Mouse (Mus musculus) bone marrow macrophage, adult 2 months (primary cell): ENCODE data around the gene Triobp. TPM values are rescaled to one million over a fixed set of nuclear protein-coding genes. Genes with fewer than 3 reads are reported as not detected.
"Not testable (repeated sequence)": the region's sequence is repeated elsewhere in the genome, so short reads cannot be mapped to it uniquely, and the experiment has no call there.

Experiments used
- H3K27ac ChIP-seq: 2 replicates; pipeline ENCODE4 v1.5.1; 2012; ENCODE audit warnings: low read depth, low read length; ENCODE audit not compliant: insufficient read depth
- H3K4me1 ChIP-seq: 2 replicates; pipeline ENCODE4 v1.6.1; 2012; ENCODE audit warnings: low read length; ENCODE audit not compliant: control insufficient read depth, insufficient read depth
- H3K4me3 ChIP-seq: 2 replicates; pipeline ENCODE4 v1.5.1; 2012; ENCODE audit warnings: mild to moderate bottlenecking, low read length, moderate library complexity; ENCODE audit not compliant: insufficient read depth
- CTCF ChIP-seq: IDR thresholded peaks from 2 replicates; pipeline ENCODE4 v1.5.1; 2012; ENCODE audit warnings: low read depth, mild to moderate bottlenecking, low read length, moderate library complexity
- POLR2A ChIP-seq: IDR thresholded peaks from 2 replicates; pipeline ENCODE4 v1.6.1; 2012; ENCODE audit warnings: mild to moderate bottlenecking, low read depth, low read length, borderline replicate concordance
- polyA plus RNA-seq: library from polyadenylated mRNA; stranded (reverse); fragments of >200 nt; gene quantifications from 2 replicates; pipeline ENCODE4 v1.2.4, GENCODE M21; 2012; ENCODE audit not compliant: missing spikeins, insufficient read depth, insufficient read length

Gene Triobp
- polyA plus RNA-seq, 1 experiment = 33.2 TPM

DNA sequence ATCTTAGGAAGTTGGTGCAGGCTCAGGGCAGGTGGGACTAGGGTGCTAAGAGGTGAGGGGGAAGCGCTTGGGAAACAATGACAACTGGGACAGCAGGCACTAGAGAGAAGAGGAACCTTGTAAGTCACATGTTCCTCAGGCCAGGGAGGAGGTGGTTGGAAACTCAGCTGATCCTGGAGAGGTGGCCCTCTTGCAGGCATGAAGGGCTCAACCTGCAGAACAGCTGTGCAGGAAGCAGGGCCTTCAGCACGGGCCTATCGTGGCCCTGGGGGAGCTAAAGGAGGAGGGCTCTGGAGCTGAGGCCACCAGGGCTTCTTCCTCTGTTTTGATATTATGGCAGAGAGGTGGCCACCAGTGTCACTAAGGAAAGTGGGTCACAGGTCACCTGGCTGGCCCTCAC, 49.1 kb downstream of the Triobp start:
- H3K4me1 ChIP-seq = peaks cover 10% of the 10 kb centered on the region
- no peak overlapping the region for H3K27ac ChIP-seq

GRCm38 (mm10) chr15:78998348-78998747, 50.8 kb downstream of the Triobp start:
- Histone ChIP-seq H3K27ac (no peak overlapping the region), H3K4me1 (peaks cover 10% of the 10 kb centered on the region), H3K4me3 (no peak overlapping the region)
- TF ChIP-seq CTCF = no peak
- no peak for TF ChIP-seq POLR2A

More for the DNA sequence above, 49.1 kb downstream of the Triobp start:
- H3K4me3 ChIP-seq = no peak overlapping the region
- no peak for TF ChIP-seq POLR2A
- TF ChIP-seq CTCF = no peak

DNA sequence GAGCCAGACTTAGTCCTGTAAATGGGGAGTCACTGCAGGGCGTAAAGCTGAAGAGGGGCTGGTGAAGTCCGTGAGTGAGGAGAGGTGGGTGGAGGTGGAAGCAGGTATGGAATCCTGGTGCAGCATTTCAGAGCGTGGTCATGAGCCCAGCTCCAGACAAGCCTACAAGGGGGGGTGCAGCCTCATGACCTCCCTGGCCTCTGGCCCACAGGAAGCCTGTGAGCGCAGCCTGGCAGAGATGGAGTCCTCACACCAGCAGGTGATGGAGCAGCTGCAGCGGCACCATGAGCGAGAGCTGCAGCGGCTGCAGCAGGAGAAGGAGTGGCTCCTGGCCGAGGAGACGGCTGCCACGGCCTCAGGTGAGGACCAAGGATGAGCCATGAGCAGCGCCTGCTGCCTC, 52.1 kb downstream of the Triobp start:
- TF ChIP-seq CTCF = no peak
- TF ChIP-seq POLR2A = no peak

GRCm38 (mm10) chr15:79000357-79000791, 52.9 kb downstream of the Triobp start:
- H3K4me3 ChIP-seq = no peak overlapping the region
- H3K4me1 ChIP-seq = peaks cover 10% of the 10 kb centered on the region
- TF ChIP-seq POLR2A (no peak), CTCF (no peak)
- H3K27ac ChIP-seq = no peak overlapping the region

More for the DNA sequence above, 52.1 kb downstream of the Triobp start:
- Histone ChIP-seq H3K27ac (no peak overlapping the region), H3K4me3 (no peak overlapping the region), H3K4me1 (peaks cover 10% of the 10 kb centered on the region)

DNA sequence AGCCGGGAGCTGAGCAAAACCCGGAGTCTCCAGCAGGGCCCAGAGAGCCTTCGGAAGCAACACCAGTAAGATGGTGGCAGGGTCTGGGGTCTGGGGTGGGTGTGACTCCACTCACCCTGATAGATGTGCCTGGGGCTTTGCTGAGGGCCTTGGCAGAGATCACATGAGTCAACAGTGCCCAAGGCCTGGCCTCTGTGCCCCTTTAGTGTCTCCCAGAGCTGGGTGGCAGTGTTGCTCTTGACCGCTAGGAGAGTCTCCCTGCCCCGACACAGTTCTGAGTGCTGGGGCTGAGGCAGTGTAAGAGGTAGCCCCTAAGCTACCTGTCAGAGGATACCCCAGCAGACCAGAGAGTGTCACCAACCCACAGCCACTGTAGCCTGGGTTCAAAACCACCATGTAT, 54.0 kb downstream of the Triobp start:
- H3K4me3 ChIP-seq = no peak overlapping the region
- H3K4me1 ChIP-seq = peaks cover 3% of the 10 kb centered on the region
- TF ChIP-seq POLR2A = no peak
- H3K27ac ChIP-seq = no peak overlapping the region

DNA sequence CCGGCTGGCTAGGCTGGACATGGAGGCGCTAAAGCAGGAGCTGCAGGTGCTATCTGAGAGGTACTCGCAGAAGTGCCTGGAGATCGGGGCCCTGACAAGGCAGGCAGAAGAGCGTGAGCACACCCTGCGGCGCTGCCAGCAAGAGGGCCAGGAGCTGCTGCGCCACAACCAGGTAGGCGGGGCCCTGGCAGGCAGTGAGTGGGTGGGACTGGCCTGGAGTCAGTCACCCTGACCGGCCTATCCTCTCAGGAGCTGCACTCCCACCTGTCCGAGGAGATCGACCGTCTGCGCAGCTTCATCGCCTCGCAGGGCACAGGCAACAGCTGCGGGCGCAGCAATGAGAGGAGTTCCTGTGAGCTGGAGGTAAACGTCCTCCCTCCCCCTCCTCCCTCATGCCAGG, 54.5 kb downstream of the Triobp start:
- no peak overlapping the region for H3K4me3 ChIP-seq
- no peaks in the 10 kb centered on the region for H3K4me1 ChIP-seq
- no peak overlapping the region for H3K27ac ChIP-seq
- no peak for TF ChIP-seq CTCF
- TF ChIP-seq POLR2A = no peak

DNA sequence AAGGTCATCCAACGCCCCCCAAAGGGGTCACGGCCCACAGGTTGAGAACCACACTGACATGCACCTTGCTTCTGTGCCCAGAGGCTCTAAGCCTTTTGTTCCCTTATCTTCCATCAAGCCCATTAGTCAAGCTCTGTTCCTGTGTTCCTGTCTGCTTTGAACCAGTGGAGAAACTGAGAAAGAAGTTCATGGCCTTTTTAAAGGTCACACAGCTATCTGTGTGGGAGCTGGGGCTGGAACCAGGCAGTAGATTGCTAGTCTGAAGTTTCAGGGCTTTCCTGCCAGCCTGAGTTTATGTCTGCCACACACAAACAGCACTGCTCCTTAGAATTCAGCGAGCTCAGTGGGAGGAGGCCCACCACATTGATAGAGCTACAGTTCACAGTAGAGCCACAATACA, 55.6 kb downstream of the Triobp start:
- H3K27ac ChIP-seq = no peak overlapping the region
- no peaks in the 10 kb centered on the region for H3K4me1 ChIP-seq
- TF ChIP-seq CTCF = no peak
- no peak for TF ChIP-seq POLR2A
- no peak overlapping the region for H3K4me3 ChIP-seq

DNA sequence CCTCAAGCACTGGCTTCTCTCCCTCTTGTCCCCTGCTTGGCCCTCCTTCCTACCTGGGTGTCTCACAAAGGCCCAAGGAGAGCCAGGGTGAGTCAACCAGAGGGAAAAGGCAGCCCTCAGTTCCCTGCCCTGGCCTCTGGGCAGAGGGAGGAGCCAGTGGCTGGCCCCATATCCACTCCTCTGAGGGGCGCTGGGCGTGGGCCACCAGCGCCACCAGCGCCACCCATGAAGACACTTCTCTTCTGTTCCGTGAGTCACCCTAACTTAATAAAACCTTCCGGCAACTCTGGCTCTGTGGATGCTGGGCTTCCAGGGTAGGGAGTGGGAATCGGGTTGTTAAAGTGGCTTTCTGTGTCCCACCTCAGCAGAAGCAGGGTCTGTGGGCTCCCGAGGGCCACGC, 58.1 kb downstream of the Triobp start:
- H3K4me1 ChIP-seq = no peaks in the 10 kb centered on the region
- no peak overlapping the region for H3K4me3 ChIP-seq
- TF ChIP-seq CTCF (no peak), POLR2A (no peak)
- H3K27ac ChIP-seq = no peak overlapping the region

DNA sequence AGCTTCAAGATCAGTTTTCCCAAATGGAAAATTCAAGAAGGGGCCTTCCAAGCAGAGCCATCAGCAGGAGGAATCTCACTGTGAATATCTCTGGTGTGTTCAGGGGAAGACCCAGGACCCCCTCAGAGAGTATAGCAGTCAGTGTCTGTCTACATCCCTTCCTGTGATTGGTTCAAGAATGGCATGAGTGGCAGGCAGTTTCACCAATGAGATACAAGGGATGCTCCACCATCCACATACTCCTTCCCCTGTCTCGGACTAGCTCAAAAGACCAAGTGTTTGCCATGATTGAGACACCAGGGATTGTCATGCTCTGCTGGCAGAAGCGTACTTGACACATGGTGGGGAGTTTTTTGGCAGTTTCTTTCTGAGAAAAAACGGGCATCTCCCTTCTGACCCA, 59.1 kb downstream of the Triobp start:
- Histone ChIP-seq H3K27ac (no peak overlapping the region), H3K4me1 (no peaks in the 10 kb centered on the region), H3K4me3 (no peak overlapping the region)
- no peak for TF ChIP-seq POLR2A
- TF ChIP-seq CTCF = no peak

GRCm38 (mm10) chr15:79007059-79007458, 59.5 kb downstream of the Triobp start:
- TF ChIP-seq POLR2A = no peak
- no peak for TF ChIP-seq CTCF
- no peak overlapping the region for H3K27ac ChIP-seq
- no peaks in the 10 kb centered on the region for H3K4me1 ChIP-seq
- no peak overlapping the region for H3K4me3 ChIP-seq

DNA sequence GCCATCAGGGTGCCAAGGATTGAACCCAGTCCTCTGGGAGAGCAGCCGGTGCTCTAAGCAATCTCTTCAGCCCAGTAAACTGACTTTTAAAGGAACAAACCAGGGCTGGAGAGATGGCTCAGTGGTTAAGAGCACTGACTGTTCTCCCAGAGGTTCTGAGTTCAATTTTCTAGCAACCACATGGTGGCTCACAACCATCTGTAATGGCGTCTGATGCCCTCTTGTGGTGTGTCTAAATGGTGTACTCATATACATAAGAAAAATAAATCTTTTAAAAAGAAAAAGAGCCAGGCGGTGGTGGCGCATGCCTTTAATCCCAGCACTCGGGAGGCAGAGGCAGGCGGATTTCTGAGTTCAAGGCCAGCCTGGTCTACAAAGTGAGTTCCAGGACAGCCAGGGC, 60.3 kb downstream of the Triobp start:
- H3K4me3 ChIP-seq, H3K27ac ChIP-seq, H3K4me1 ChIP-seq: not testable (repeated sequence)

- Histone ChIP-seq H3K27ac (no peak overlapping the region), H3K4me1 (no peaks in the 10 kb centered on the region), H3K4me3 (no peak overlapping the region)
- TF ChIP-seq CTCF (no peak), POLR2A (no peak)
These were observed 62.2 kb downstream of the Triobp start for GRCm38 (mm10) chr15:79009734-79010133.
